Mouse (Mus musculus): Measurements from ENCODE around the gene Tcp11.

The Tcp11 gene

GRCm38 (mm10) chr17:28080045-28080816 lies at the start of gene Tcp11:
Gene Tcp11 (minus strand): TSS chr17:28080639.
- peak; percentile 80 to 82 for DNase-seq

DNA sequence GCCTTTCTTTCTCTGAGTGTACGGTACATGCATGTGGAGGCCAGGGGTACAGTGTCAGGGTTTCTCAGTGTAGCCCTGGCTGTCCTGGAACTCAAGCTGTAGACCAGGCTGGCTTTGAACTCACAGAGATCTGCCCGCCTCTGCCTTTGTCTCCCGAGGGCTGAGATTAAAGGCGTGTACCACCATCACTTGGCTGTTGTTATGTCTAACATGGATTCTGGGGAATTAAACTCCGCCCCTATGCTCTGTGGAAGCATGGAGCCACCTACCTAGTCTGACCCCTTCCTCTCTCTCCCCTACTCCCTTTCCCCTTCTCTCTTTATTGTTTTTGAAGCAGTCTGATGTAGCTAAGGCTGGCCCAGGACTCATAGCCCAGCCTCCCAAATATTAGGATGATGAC lies 49.4 kb upstream of the Tcp11 start:
- no peak for DNase-seq

- DNase-seq: no peak
Measured at GRCm38 (mm10) chr17:28124368-28124767, 43.9 kb upstream of the Tcp11 start.

DNA sequence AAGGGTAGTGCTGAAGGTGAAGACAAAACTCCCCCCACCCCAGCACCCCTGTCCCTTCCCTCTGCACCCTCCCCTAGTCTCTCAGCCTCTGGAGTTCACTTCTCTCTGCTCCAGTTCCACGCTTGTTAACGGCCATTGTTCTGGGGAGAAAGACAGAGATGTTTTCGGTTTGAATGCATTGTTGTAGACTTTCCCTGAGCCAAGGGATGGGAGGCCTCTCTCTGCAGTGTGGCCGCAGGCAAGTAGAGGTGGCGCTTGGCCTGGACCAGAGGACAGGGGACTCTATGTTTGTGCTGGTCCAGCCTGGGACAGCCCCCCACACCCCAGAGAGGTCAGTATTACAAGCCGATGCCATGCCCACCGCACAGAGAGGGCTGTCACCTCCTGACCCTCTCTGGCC lies 43.2 kb upstream of the Tcp11 start:
- DNase-seq: no peak

DNA sequence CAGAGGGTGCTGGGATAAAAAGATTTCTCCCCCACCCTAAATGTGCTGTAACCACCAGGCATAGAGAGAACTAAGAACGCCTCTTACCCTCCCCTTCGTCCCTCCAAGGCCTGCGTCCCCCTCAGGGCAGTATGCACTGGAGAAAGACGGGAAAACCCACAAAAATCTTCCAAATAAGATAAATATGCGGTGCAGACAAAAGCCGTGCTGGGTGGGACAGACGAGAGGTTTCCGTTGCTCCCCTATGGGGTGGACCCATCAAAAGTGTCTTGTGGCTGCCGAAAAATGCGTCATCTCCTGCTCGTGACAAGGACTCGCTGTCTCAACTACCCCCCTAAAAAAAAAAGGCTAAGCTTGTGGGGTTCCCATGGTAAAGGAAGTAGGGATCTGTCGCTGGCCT lies 42.5 kb upstream of the Tcp11 start:
- DNase-seq: no peak

DNA sequence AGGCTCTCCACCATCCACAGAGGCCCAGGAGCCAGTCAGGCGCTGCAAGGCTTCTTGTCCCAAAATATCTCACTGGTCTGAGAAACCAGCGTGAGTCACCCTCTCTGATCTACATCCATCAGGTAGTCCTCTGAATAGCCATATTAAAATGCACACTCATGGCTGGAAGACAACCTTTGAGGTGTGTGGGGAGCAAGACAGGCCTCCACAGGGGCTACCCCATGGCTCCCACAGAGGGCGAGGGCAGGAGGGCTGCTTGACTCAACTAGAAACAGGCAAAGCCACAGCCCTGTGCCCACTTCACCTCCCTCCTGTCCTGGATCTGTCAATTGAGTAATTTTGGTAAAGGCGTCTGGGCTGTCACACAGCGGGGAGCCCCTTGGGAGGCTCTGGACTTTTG lies 40.0 kb upstream of the Tcp11 start:
- no peak for DNase-seq

GRCm38 (mm10) chr17:28117451-28118209 lies 37.2 kb upstream of the Tcp11 start:
- DNase-seq: no peak

GRCm38 (mm10) chr17:28116335-28116734 lies 35.9 kb upstream of the Tcp11 start:
- no peak for DNase-seq

DNA sequence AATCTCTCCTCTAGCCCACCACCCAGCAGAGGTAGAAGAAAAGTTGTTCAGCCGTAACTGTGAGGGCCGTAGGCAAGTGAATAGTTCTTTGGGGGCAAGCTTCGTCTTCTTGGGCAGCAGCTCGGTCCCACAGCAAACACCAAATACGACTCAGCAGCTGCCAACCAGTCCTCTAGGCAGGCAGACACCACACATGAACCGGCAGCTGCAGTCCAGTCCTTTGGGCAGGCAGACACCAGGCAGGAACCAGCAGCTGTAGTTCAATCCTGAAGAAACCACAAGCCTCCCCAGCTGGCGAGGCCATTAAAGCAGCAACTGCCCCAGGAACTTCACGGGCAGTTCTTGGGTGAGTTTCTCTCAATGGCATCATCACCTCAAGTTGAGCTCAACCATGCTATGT lies 31.8 kb upstream of the Tcp11 start:
- DNase-seq: no peak

DNA sequence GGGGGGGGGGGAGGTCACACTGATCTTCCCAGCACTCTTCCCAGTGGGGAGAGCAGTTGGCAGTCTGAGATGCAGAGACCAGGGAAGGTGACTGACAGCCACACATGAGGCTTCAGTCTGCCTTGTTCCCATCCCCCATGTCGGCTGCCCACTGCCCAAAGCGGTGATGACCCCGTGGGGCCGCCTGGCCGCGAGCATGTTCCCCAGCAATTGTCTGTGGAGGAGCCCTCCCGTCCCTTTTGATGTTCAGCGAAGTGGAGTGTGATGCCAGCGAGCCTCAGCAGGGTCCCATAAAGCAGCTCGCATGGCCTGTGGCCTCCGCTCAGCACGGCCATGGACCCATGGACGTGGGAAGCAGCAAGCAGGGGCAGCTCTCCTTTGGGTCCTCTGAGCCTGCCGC lies 26.8 kb upstream of the Tcp11 start:
- DNase-seq: no peak

GRCm38 (mm10) chr17:28106352-28106751 lies 25.9 kb upstream of the Tcp11 start:
- no peak for DNase-seq

DNA sequence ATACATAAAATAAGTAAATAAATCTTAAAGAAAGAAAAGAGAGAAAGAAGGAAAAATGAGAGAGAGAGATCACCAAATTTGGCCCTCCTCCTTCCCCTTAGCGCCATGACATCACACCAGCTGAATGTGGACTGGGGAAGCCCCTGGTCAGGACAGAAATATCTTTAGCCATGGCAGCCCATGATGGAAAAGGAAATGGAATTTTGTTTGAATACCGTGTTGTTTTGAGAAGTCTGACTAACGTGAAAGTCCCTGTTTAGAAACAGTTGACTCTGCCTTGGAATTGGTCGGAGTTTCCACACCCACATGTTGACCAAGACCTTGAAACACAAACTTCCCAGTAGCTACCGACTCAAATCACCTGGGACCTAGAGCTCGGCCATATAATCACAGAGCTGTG lies 24.0 kb upstream of the Tcp11 start:
- DNase-seq: no peak

DNA sequence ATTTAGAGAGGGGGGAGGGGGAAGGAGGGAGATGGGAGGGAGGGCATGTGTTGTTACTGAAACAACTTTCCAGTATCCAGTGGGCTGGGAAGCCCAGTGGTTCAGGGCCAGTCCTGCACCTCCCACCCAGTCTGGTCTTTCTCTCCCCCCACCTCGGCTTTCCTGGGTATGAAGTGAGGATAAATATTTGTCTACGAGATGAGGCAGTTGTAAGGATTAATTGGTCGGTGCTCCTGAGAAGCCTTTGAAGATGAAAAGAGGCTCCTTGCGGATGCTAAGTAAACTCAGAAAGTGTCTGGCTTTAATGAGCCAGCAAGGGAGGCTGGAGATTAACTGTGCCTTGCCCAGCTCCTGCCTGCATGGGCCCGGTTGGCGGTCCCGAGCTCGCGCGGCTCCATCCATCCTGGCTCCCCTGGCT lies 21.5 kb upstream of the Tcp11 start:
- DNase-seq: no peak

DNA sequence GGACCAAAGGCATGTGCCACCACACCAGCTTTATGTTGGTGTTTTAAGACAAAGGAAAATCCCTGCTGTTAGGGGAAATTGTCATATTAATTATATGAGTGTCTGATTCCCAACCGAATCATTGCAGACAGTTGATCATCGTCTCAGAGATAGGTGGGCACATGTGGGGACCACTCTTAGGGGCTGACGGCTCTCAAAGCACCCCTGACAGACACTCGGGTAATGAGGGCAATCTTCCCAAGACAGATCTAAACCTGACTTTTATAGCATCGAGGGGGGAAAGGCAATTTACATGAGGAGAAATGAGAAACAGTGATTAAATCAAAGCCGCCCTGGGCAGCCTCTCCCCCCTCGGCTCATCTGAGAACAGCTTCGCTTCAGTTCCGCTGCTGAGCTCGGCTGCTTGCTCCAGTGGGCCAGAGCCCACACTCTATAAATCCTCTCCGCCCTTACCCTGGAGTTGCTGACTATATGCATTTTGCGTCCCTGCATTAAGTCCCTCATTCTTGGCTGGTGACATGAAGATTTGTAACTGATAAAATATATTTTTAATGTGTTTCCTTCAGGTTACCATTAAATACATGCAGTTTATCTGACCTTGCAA lies 20.9 kb upstream of the Tcp11 start:
- no peak for DNase-seq

- DNase-seq: no peak
Measured at GRCm38 (mm10) chr17:28100669-28101068, 20.2 kb upstream of the Tcp11 start.

DNA sequence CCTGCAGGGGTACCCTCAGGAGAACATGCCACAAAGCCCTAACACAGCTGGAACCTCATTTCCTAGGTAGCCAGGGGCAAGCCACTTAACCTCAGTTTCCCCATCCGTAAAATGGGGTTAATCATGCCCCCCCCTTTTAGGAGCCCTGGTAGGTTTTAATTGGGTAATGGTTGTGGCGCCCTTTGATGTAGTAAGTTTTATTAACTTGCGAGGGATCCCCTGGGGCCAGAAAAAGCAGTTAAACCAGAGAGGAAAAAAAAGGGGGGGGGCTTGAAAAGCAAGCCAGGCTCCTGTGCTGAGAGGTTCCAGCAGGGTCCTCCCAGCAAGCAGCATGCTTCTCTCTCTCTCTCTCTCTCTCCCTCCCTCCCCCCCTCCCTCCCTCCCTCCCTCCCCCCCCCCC lies 18.6 kb upstream of the Tcp11 start:
- DNase-seq: no peak

- no peak for DNase-seq
Measured at GRCm38 (mm10) chr17:28097308-28097707, 16.9 kb upstream of the Tcp11 start.

- no peak for DNase-seq
Measured at GRCm38 (mm10) chr17:28096418-28096817, 16.0 kb upstream of the Tcp11 start.

GRCm38 (mm10) chr17:28093837-28094236 lies 13.4 kb upstream of the Tcp11 start:
- DNase-seq: no peak

- DNase-seq: no peak
Measured at GRCm38 (mm10) chr17:28092297-28092696, 11.9 kb upstream of the Tcp11 start.

- no peak for DNase-seq
Measured at GRCm38 (mm10) chr17:28088718-28089117, 8.3 kb upstream of the Tcp11 start.

DNA sequence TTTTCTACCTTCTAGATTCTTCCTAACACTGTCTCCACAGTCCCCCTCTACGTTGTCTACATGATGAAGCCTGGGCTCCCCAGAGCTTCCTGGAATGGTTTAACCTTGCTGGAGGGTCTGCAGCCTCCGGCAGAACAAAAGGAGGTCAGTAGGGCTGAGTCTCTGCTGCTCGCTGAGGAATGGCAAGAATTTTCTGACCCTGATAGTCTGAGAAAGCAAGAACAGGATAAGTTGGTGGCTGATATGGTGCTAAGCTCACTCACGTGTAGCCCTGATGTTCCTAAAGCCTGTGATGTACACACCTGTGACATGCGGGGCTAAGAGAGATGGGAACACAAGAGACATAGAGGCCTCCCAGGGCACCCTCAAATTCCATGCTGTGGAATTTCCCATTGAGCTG lies 7.0 kb upstream of the Tcp11 start:
- no peak for DNase-seq

DNA sequence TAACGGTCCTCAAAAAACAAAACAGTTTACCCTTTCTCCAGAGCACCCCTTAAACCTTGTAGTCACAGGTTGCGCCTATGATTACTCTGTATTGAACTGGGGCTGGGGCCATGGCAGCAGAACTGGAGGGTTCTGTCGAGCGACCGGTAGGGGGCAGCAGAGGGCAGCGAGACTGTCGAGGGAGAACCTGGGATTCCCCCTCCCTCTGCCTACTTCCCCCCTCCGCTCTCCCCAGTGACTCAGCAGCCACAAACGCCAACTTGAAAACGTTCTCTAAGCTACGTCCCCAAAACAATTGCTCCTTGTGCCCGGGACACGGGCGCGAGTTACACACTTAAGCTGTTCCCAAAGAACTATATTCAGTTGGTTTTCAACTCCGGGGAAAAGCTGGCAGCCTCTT lies 4.5 kb upstream of the Tcp11 start:
- peak; percentile 76 to 78 for DNase-seq

DNA sequence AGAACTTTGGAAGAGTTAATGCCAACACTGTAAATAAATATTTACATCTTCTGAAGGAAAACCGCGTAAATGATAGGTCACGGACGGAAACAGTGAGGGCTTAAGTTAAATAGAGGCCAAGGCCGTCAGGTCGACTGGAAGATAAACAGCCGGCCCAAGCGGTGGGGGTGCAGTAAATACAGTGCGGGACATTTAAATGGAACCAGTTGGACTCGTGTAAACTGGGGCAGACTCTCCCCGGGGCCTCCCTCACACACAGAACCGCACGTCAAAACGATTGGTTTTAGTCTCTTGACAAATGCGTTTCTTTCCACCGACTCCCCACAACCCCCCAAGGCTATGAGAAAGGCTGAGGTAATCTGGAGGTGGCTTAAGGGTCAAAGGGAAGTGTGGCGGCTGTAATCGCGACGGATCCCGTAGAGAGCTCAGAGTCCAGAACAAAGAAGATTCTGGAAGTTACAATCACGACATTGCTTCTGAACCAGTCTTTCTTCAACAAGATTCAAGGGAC lies 4.0 kb upstream of the Tcp11 start:
- DNase-seq: no peak

All from thymus, adult 18-20 months (tissue).